9 mouse cellular contexts compared by ENCODE assay signal in the genomic region with DNA sequence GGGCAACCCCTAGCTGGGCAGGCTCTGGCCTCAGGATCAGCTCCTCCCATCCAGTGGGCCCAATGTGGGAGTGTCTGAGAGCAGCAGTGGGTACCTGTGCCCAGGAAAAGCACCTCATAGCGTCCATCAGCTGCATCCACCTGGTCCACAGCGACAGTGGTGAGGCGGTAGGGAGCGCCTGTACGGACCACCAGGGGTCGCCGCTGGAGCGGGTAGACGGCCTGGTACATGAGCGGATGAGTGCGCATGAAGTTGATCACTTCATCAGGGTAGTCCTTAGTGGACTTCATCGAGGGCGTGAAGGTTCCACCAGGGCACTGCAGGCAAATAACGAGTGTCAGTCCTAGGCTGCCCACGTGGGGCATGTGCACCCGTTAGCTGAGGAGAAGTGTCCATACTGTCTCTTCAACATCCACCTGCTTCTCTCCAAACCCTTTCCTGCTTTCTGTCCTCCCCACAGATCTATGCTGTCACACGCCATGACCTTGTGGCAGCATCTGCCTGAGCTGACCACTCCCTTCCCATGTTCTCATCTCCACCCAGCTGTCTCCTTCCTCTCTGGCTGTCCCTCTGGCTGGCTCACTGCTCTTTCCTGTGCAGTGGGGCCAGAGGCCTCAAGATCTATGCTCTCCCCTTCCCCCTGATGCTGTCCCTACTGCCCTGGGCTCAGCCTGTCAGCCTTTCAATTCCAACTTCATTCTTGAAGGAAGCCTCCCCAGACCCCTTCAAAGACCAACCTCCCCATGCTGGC. TPM values are rescaled to one million over a fixed set of nuclear protein-coding genes. Genes with fewer than 3 reads are reported as not detected.
DNase-seq lines count a peak whose midpoint lies in the region; ATAC-seq and TF ChIP-seq lines count a peak whose summit lies in the region.
"Had no signal": no experiment of that assay in that cellular context is flagged by ENCODE, and none has a peak within 500 bp of the region (broad histone marks: within the 10 kb centered on the region; RNA-seq: fewer than 3 reads in every experiment).

No protein-coding gene starts in this region.

- H3K4me2 ChIP-seq in intestine, postnatal 0 days (replicated peaks; ENCODE audit: low read depth), result no peak overlapping the region
- no peak overlapping the region for H3K4me2 ChIP-seq in lung, embryonic 16.5 days (ENCODE audit: low read depth, low read length)

- H3K4me3 ChIP-seq in gastrocnemius, adult 2 months, result no peak overlapping the region
- no peak overlapping the region for H3K4me3 ChIP-seq in intestine, postnatal 0 days (ENCODE audit: low read depth, low read length)
- H3K4me3 ChIP-seq in lung, embryonic 16.5 days (ENCODE audit: low read length), result no peak overlapping the region
- H3K4me3 ChIP-seq: erythroblast, embryonic 14.5 days had no signal

- DNase-seq in ovary, postnatal 36 days (ENCODE audit: low spot score), result peak; percentile 67
- no peak for DNase-seq in ovary, adult 18-20 months (ENCODE audit: low spot score)
- DNase-seq in adrenal gland, postnatal 25 days, result peak; percentile 65
- peak; percentile 70 for DNase-seq in gastrocnemius, adult 2 months
- peak; percentile 78 for DNase-seq in retina, postnatal 1 day
- no peak for DNase-seq in MN1 (ENCODE audit: low spot score)

- H3K9ac ChIP-seq in intestine, postnatal 0 days (ENCODE audit: low read depth, low read length), result no peak overlapping the region
- H3K9ac ChIP-seq in lung, embryonic 16.5 days (ENCODE audit: low read length), result no peak overlapping the region

- H3K36me3 ChIP-seq in intestine, postnatal 0 days (ENCODE audit: control insufficient read depth, insufficient read depth), result peaks cover 28% of the 10 kb centered on the region
- peaks cover 17% of the 10 kb centered on the region for H3K36me3 ChIP-seq in lung, embryonic 16.5 days (ENCODE audit: control insufficient read depth, insufficient read depth, low read length)

- no peaks in the 10 kb centered on the region for H3K27me3 ChIP-seq in intestine, postnatal 0 days (replicated peaks; ENCODE audit: control insufficient read depth, insufficient read depth, low read length)
- H3K27me3 ChIP-seq in lung, embryonic 16.5 days (ENCODE audit: control insufficient read depth, insufficient read depth, low read depth, low read length), result no peaks in the 10 kb centered on the region

- intact Hi-C loops in gastrocnemius, adult 2 months (cut with DNase I), result loop anchor here (2.0 kb wide), 1 partner anchor 53 kb away; no protein-coding TSS in a partner anchor

- H3K9me3 ChIP-seq in intestine, postnatal 0 days (ENCODE audit: control insufficient read depth), result no peaks in the 10 kb centered on the region
- H3K9me3 ChIP-seq in lung, embryonic 16.5 days (ENCODE audit: control insufficient read depth, low read length), result no peaks in the 10 kb centered on the region

- H3K4me1 ChIP-seq in intestine, postnatal 0 days (replicated peaks; ENCODE audit: control insufficient read depth, insufficient read depth, low read length), result no peaks in the 10 kb centered on the region
- H3K4me1 ChIP-seq in lung, embryonic 16.5 days (replicated peaks; ENCODE audit: control insufficient read depth, insufficient read depth, low read length), result peaks cover 3% of the 10 kb centered on the region; the same call in 1 of the 2 replicates

- 0 out of 2 replicates have a peak, but pooled peaks have one; percentile 25 for ATAC-seq in intestine, postnatal 0 days
- peak; percentile 73 for ATAC-seq in lung, embryonic 16.5 days (ENCODE audit: low read depth)

- H3K27ac ChIP-seq in gastrocnemius, adult 2 months, result peak overlapping the region; percentile 46; the same call in 1 of the 2 replicates
- H3K27ac ChIP-seq in intestine, postnatal 0 days (ENCODE audit: low read depth, low read length), result no peak overlapping the region
- no peak overlapping the region for H3K27ac ChIP-seq in lung, embryonic 16.5 days (ENCODE audit: low read length)

- WGBS in intestine, postnatal 0 days, result 48% methylated on average over 17 of the region's 17 CpGs
- 39% methylated on average over 17 of the region's 17 CpGs for WGBS in lung, embryonic 16.5 days

- TF ChIP-seq CTCF in gastrocnemius, adult 2 months (IDR thresholded peaks at IDR 0.05), result peak; percentile 75
- peak; percentile 86 for TF ChIP-seq CTCF in intestine, postnatal 0 days (IDR thresholded peaks at IDR 0.05; ENCODE audit: low read depth)

RNA-seq across cellular contexts. Expression of gene Gnat1, which starts 5.9 kb away (rescaled TPM):
- not detected in 2 replicates for total RNA-seq in adrenal gland, postnatal 25 days (2021)
- total RNA-seq in gastrocnemius, adult 2 months (2021), result not detected
- 1.6 and 1.9 TPM in 2 replicates for polyA plus RNA-seq in intestine, postnatal 0 days (2015; fragmentation: Nextera tagmentation; extraction: Ambion mirVana)
- 0.65 and 1.2 TPM in 2 replicates for polyA plus RNA-seq in lung, embryonic 16.5 days (2015; fragmentation: Nextera tagmentation; extraction: Ambion mirVana)
- polyA plus RNA-seq: erythroblast, embryonic 14.5 days had no signal

RNA-seq across cellular contexts. Expression of gene Slc38a3, which starts 16.1 kb away (rescaled TPM):
- 0.39 and 8.5 TPM in 2 replicates for total RNA-seq in adrenal gland, postnatal 25 days (2021)
- total RNA-seq in gastrocnemius, adult 2 months (2021), result 10 to 100 TPM; 60.8 to 94.7 TPM
- 15.5 and 15.6 TPM in 2 replicates for polyA plus RNA-seq in intestine, postnatal 0 days (2015; fragmentation: Nextera tagmentation; extraction: Ambion mirVana)
- 4.5 and 5.4 TPM in 2 replicates for polyA plus RNA-seq in lung, embryonic 16.5 days (2015; fragmentation: Nextera tagmentation; extraction: Ambion mirVana)

RNA-seq across cellular contexts. Expression of gene Sema3f, which starts 24.9 kb away (rescaled TPM):
- total RNA-seq in adrenal gland, postnatal 25 days (2021), result 23.1 and 23.6 TPM in 2 replicates
- 1 to 10 TPM; 6.3 to 9.2 TPM for total RNA-seq in gastrocnemius, adult 2 months (2021)
- 3.9 and 4.4 TPM in 2 replicates for polyA plus RNA-seq in intestine, postnatal 0 days (2015; fragmentation: Nextera tagmentation; extraction: Ambion mirVana)
- 10.4 and 11.8 TPM in 2 replicates for polyA plus RNA-seq in lung, embryonic 16.5 days (2015; fragmentation: Nextera tagmentation; extraction: Ambion mirVana)
- polyA plus RNA-seq: erythroblast, embryonic 14.5 days had no signal

RNA-seq across cellular contexts. Expression of gene Gnai2, which starts 50.2 kb away (rescaled TPM):
- 202 and 238 TPM in 2 replicates for total RNA-seq in adrenal gland, postnatal 25 days (2021)
- total RNA-seq in gastrocnemius, adult 2 months (2021), result 10 to 100 TPM; 59.9 to 77.7 TPM
- 245 and 265 TPM in 2 replicates for polyA plus RNA-seq in intestine, postnatal 0 days (2015; fragmentation: Nextera tagmentation; extraction: Ambion mirVana)
- polyA plus RNA-seq in lung, embryonic 16.5 days (2015; fragmentation: Nextera tagmentation; extraction: Ambion mirVana), result 457 and 458 TPM in 2 replicates

Comparison
In these comparisons a context has a peak if more than half of its experiments do, and no peak if none do; other contexts are left out.
1. DNase-seq: peak in ovary, postnatal 36 days (single experiment), adrenal gland, postnatal 25 days (single experiment), gastrocnemius, adult 2 months (single experiment) and retina, postnatal 1 day (single experiment); none in ovary, adult 18-20 months (single experiment) and MN1 (single experiment).